Mouse (Mus musculus) CD4-positive, CD25-positive, alpha-beta regulatory T cell (primary cell): ENCODE results near the gene Olfr1477. TPM values are rescaled to one million over a fixed set of nuclear protein-coding genes. Genes with fewer than 3 reads are reported as not detected.

ENCODE experiments used
- polyA plus RNA-seq: library from polyadenylated mRNA; unstranded; fragments of 100-300 nt; shearing (Covaris generic); gene quantifications from one replicate; pipeline ENCODE4 v1.2.1, GENCODE M21; 2017

Olfr1477 gene
- 0.20 TPM for polyA plus RNA-seq

GRCm38 (mm10) chr19:13500246-13500645 is at the start of gene Olfr1477:
Olfr1477 (plus strand) TSS chr19:13500546.

GRCm38 (mm10) chr19:13455986-13456385 is 44.4 kb upstream of the Olfr1477 start, which contains the start of gene Olfr1472:
Olfr1472 (minus strand) TSS chr19:13456086.

DNA sequence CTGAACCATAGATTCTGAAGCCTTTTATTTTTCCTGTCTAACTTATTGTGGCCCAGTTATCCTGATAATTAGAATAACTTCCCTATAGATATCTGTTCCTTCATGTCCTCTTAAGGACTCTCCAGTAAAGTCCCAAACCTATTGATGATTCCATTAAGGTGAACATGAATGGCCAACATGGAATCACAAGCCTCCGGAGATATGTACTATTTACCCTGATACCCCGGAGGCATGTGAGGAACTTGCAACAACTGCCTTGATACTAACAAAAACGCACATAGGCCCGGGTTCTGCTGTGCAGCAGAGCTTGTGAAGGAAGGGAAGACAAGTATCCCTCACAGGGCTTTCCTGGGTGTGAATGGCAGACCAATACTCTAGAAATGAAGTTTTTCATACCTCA is 31.1 kb upstream of the Olfr1477 start, which contains the start of gene Olfr1474:
TSS of gene Olfr1474 (plus strand) at position 301 of the 400 bp plus-strand sequence.

DNA sequence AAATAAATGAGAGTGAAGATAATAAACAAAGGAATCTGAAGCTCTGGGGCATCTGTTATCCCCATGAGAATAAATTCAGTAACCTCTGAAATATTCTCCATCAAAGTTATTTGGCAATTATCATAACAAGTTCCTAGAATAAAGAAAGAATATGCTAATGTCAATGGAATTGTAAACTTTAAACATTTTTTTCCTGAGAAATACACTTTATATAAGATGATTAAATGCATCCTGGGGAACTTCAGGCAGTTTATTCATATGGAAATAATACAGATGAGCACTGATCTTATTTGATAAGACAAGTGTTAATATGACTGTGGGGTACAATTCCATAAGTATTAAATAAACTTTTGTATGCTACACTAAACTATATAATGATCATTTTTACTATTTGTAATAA is 20.2 kb upstream of the Olfr1477 start, which contains the start of gene Olfr1475:
TSS of gene Olfr1475 (minus strand) at position 101 of the 400 bp plus-strand sequence.

GRCm38 (mm10) chr19:13527613-13528012 is 27.3 kb downstream of the Olfr1477 start, which contains the start of gene Olfr1480:
Olfr1480 (plus strand) TSS chr19:13527913.

Other genes starting within 250 kb of the Olfr1477 start
- not detected for gene Olfr1465, start 185.0 kb upstream of the Olfr1477 start, polyA plus RNA-seq
- gene Olfr1466, start 161.7 kb upstream of the Olfr1477 start, polyA plus RNA-seq = not detected
- 0.05 TPM for gene Olfr1467, start 138.3 kb upstream of the Olfr1477 start, polyA plus RNA-seq
- 0.25 TPM for gene Olfr1469, start 92.7 kb upstream of the Olfr1477 start, polyA plus RNA-seq
- gene Olfr1471, start 57.1 kb upstream of the Olfr1477 start, polyA plus RNA-seq = not detected
- gene Olfr1472, start 44.5 kb upstream of the Olfr1477 start, polyA plus RNA-seq = not detected
- not detected for gene Olfr1474, start 31.0 kb upstream of the Olfr1477 start, polyA plus RNA-seq
- not detected for gene Olfr1475, start 20.4 kb upstream of the Olfr1477 start, polyA plus RNA-seq
- not detected for gene Olfr1480, start 27.4 kb downstream of the Olfr1477 start, polyA plus RNA-seq
- gene Olfr1484, start 83.0 kb downstream of the Olfr1477 start, polyA plus RNA-seq = 0.06 TPM
- gene Olfr1487, start 116.8 kb downstream of the Olfr1477 start, polyA plus RNA-seq = not detected
- gene Olfr1489, start 131.1 kb downstream of the Olfr1477 start, polyA plus RNA-seq = 0.04 TPM
- gene Olfr1490, start 150.5 kb downstream of the Olfr1477 start, polyA plus RNA-seq = not detected
- gene Olfr1491, start 196.7 kb downstream of the Olfr1477 start, polyA plus RNA-seq = not detected
- gene Olfr1493-ps1, start 222.7 kb downstream of the Olfr1477 start, polyA plus RNA-seq = 0.10 TPM
- not detected for gene Olfr1494, start 239.2 kb downstream of the Olfr1477 start, polyA plus RNA-seq